Comparison of ENCODE assay signal across 12 mouse cellular contexts in genomic region chr11:118680699-118681098, GRCm38 (mm10).
DNase-seq lines count a peak whose midpoint lies in the region; ATAC-seq lines count a peak whose summit lies in the region.
"Had no signal": no experiment of that assay in that cellular context is flagged by ENCODE, and none has a peak within 500 bp of the region (broad histone marks: within the 10 kb centered on the region; RNA-seq: fewer than 3 reads in every experiment).

No protein-coding gene starts in this region.

- ATAC-seq in cerebellum, adult (ENCODE audit: insufficient number of reproducible peaks, low FRiP score, low TSS enrichment) = no peak
- ATAC-seq: liver, postnatal 0 days had no signal

- peak; percentile 41 for DNase-seq in cerebellum, adult 11 months
- peak; percentile 26 for DNase-seq in layer of hippocampus, adult 9-11 months
- no peak for DNase-seq in layer of hippocampus, postnatal 25 days (ENCODE audit: extremely low spot score in 1 of 2, low spot score in 1 of 2)
- DNase-seq in right cerebral cortex, adult 2 months (ENCODE audit: low spot score in 2 of 2) = peak; percentile 50 to 56
- no peak for DNase-seq in right cerebral cortex, postnatal 14 days
- peak; percentile 19 to 32 for DNase-seq in right cerebral cortex, postnatal 36 days (ENCODE audit: low spot score in 2 of 2)
- no peak for DNase-seq in adipocyte (ENCODE audit: low spot score)
- DNase-seq: adrenal gland, adult 2 months; heart, adult 18-20 months; heart, postnatal 36 days; liver, postnatal 0 days had no signal

Comparison
In these comparisons a context has a peak if more than half of its experiments do, and no peak if none do; other contexts are left out.
1. DNase-seq: peak in cerebellum, adult 11 months (single experiment), layer of hippocampus, adult 9-11 months (single experiment), right cerebral cortex, adult 2 months (2 of 2) and right cerebral cortex, postnatal 36 days (2 of 2); none in layer of hippocampus, postnatal 25 days (0 of 2), right cerebral cortex, postnatal 14 days (single experiment) and adipocyte (single experiment).